Mouse (Mus musculus): ENCODE results near the gene Slc34a1. TPM values are rescaled to one million over a fixed set of nuclear protein-coding genes. Genes with fewer than 3 reads are reported as not detected.

Slc34a1 gene
- not detected for polyA plus RNA-seq (2015; fragmentation: Illumina TruSeq; extraction: RNeasy Lipid Tissue Mini Kit (QIAGEN cat#74804); ENCODE audit: low read depth, low replicate concordance)

DNA sequence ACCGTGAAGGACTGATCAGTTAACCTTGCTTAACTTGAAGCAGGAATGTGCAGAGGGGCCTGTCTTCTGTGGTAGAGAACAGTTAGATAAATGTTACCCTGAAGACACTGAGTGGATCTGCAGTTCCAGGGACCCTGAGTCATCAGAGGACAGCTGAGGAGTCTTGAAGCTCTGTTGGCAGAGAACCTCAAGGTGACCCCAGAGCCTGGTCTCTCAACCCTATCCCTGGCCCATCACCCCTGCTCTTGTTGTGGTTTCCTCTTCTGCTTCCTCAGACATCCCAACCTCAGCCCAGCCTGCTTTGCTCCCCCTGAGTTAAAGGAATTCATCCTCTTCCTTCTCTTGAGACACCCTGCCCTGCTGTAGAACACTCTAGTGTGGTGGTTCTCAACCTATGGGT is at the start of gene Slc34a1:
Gene Slc34a1 (plus strand): TSS at position 100 of the 400 bp plus-strand sequence.

DNA sequence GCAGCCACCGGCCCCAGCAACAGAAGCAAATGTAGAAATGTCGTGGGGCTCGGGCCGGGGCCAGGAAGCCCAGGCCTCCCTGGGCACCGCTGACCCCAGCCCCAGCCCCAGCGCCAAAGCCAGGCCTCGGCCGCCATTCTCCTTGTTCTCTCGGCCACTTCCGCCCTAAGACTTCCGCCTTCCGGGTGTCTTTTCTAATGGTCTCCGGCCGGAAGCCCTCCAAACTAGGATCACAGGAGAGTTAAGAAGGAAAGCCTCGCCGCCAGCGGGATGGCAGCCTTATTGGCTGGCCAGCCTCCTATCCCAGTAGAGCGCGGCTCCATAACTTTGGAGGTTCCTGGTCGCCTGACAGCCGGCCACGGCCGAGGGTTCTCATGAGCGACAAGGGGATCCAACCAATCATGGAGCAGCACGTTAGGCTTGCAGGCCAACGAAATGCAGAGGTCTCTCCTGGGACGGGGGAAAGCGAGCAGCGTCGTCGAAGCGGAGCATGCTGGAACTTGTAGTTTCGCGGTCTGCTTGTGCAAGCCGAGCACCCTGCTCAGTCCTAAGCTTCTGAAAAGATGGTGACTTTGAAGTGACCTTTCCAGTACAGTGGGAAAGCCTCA is 35.4 kb upstream of the Slc34a1 start, which contains the start of gene Lman2:
Gene Lman2 (minus strand): TSS at position 331 of the 608 bp plus-strand sequence.

GRCm38 (mm10) chr13:55369531-55370114 is 28.4 kb upstream of the Slc34a1 start, which contains the start of gene Rgs14:
Gene Rgs14, plus strand, starts transcription at chr13:55369732.

DNA sequence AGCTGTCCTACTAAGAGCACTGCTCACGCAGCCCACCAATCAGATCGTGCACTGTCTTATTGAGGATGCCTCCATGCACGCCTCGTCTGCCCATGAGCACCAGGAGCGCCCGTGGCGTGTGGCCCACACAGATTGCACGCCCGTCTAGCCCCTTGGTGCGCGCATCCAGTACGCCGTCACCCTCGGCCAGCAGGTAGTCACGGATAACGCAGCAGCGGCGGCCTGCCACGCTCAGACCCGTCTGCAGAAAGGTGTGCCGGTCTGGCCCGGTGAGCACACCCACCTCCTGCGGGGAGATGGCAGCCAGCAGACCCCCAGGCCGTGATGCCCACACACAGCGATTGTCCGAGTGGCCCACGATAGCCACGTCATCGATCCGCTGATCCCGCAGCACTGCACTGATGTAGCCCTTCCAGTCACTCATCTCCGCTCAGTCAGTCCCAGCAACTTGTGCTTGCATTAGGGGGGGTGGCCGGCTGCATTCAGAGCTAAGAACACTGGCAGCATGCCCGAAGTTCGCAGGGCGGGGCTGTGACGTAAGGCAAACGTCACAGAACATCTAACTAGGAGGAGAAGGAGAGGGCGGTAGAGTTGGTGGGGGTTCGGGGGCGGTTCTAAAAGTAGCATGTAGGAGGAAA is 16.9 kb downstream of the Slc34a1 start, which contains the start of gene Pfn3:
Gene Pfn3 (minus strand): TSS at position 490 of the 638 bp plus-strand sequence.

GRCm38 (mm10) chr13:55426613-55427012 is 28.6 kb downstream of the Slc34a1 start, which contains the start of gene F12:
Gene F12, minus strand, starts transcription at chr13:55426793.

DNA sequence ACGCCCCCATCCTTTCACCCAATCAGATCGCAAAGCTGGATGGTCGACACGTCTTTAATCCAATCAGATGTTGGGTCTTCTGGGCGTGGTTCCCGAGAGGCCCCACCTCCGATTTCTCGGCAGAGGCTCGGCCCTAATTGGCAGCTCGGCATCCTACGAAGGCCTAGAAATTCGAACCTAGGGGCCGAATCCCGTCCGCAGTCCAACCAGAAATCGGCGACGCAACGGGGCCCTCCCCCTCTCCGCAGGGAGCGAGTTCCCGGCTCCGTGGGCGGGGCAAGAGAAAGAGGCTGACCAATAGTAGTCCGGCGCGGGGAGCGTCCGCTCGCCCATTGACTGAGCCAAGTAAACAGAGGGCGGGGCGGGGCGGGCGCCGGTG is 46.9 kb downstream of the Slc34a1 start, which contains the start of gene Grk6:
Gene Grk6 (plus strand): TSS at position 136 of the 379 bp plus-strand sequence.

DNA sequence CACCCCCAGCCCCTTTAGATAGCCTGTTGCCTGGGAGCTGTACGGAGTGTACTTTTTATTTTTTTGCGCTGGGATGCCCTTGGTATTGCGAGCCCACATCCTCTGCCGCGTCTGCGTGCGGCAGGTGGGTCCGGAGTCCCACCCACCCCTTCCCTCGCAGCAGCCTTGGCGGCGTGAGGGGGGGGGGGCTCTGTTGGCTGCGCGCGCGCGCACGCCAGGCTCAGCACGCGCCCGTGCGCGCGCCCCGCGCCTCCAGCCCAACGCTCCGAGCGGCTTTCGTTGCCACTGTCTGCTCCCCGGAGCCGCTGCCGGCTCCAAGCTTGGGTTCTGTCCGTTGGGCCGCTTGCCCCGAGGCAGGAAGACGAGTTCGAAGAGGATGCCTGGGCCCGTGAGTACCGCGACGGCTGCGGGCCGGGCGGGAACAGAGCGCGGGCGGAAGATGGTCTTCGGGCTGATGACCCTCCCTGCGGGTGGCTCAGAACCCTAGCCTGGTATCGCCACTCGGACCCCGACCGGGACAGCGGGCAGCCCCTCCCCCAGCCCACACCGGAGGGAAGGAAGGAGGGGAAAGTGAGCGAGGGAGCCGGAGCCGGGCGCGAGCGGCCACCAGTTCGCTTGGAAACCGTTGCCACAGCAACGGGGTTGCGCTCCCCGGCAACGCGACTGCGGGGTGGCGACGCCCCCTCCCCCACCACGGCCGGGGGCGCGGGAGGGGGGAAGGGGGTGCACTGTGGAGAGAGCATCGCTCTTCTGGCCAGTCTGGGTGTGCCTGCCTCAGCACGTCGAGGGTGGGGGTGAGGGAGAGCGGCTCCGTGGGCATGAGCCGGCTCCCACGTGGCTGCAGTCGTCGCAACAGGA is 66.3 kb downstream of the Slc34a1 start, which contains the start of gene Prr7:
Gene Prr7 (plus strand): TSS at position 241 of the 858 bp plus-strand sequence.

Other genes with a start within 250 kb of the Slc34a1 start
- 0.13 TPM for gene Fgfr4, start 245.5 kb upstream of the Slc34a1 start, polyA plus RNA-seq (2015; fragmentation: Illumina TruSeq; extraction: RNeasy Lipid Tissue Mini Kit (QIAGEN cat#74804); ENCODE audit: low read depth, low replicate concordance)
- gene Nsd1, start 188.4 kb upstream of the Slc34a1 start, polyA plus RNA-seq (2015; fragmentation: Illumina TruSeq; extraction: RNeasy Lipid Tissue Mini Kit (QIAGEN cat#74804); ENCODE audit: low read depth, low replicate concordance): 31.5 TPM
- gene Prelid1, start 77.7 kb upstream of the Slc34a1 start, polyA plus RNA-seq (2015; fragmentation: Illumina TruSeq; extraction: RNeasy Lipid Tissue Mini Kit (QIAGEN cat#74804); ENCODE audit: low read depth, low replicate concordance): 144 TPM
- 98.9 TPM for gene Rab24, start 76.2 kb upstream of the Slc34a1 start, polyA plus RNA-seq (2015; fragmentation: Illumina TruSeq; extraction: RNeasy Lipid Tissue Mini Kit (QIAGEN cat#74804); ENCODE audit: low read depth, low replicate concordance)
- gene Mxd3, start 68.4 kb upstream of the Slc34a1 start, polyA plus RNA-seq (2015; fragmentation: Illumina TruSeq; extraction: RNeasy Lipid Tissue Mini Kit (QIAGEN cat#74804); ENCODE audit: low read depth, low replicate concordance): 1.7 TPM
- gene Lman2, start 35.4 kb upstream of the Slc34a1 start, polyA plus RNA-seq (2015; fragmentation: Illumina TruSeq; extraction: RNeasy Lipid Tissue Mini Kit (QIAGEN cat#74804); ENCODE audit: low read depth, low replicate concordance): 46.0 TPM
- 52.5 TPM for gene Rgs14, start 28.5 kb upstream of the Slc34a1 start, polyA plus RNA-seq (2015; fragmentation: Illumina TruSeq; extraction: RNeasy Lipid Tissue Mini Kit (QIAGEN cat#74804); ENCODE audit: low read depth, low replicate concordance)
- gene Pfn3, start 17.0 kb downstream of the Slc34a1 start, polyA plus RNA-seq (2015; fragmentation: Illumina TruSeq; extraction: RNeasy Lipid Tissue Mini Kit (QIAGEN cat#74804); ENCODE audit: low read depth, low replicate concordance): not detected
- gene F12, start 28.6 kb downstream of the Slc34a1 start, polyA plus RNA-seq (2015; fragmentation: Illumina TruSeq; extraction: RNeasy Lipid Tissue Mini Kit (QIAGEN cat#74804); ENCODE audit: low read depth, low replicate concordance): 0.95 TPM
- 56.1 TPM for gene Grk6, start 46.9 kb downstream of the Slc34a1 start, polyA plus RNA-seq (2015; fragmentation: Illumina TruSeq; extraction: RNeasy Lipid Tissue Mini Kit (QIAGEN cat#74804); ENCODE audit: low read depth, low replicate concordance)
- 30.0 TPM for gene Prr7, start 66.1 kb downstream of the Slc34a1 start, polyA plus RNA-seq (2015; fragmentation: Illumina TruSeq; extraction: RNeasy Lipid Tissue Mini Kit (QIAGEN cat#74804); ENCODE audit: low read depth, low replicate concordance)
- 189 TPM for gene Dbn1, start 89.9 kb downstream of the Slc34a1 start, polyA plus RNA-seq (2015; fragmentation: Illumina TruSeq; extraction: RNeasy Lipid Tissue Mini Kit (QIAGEN cat#74804); ENCODE audit: low read depth, low replicate concordance)
- 92.5 TPM for gene Pdlim7, start 115.5 kb downstream of the Slc34a1 start, polyA plus RNA-seq (2015; fragmentation: Illumina TruSeq; extraction: RNeasy Lipid Tissue Mini Kit (QIAGEN cat#74804); ENCODE audit: low read depth, low replicate concordance)
- 8.0 TPM for gene Dok3, start 131.1 kb downstream of the Slc34a1 start, polyA plus RNA-seq (2015; fragmentation: Illumina TruSeq; extraction: RNeasy Lipid Tissue Mini Kit (QIAGEN cat#74804); ENCODE audit: low read depth, low replicate concordance)
- gene Ddx41, start 138.5 kb downstream of the Slc34a1 start, polyA plus RNA-seq (2015; fragmentation: Illumina TruSeq; extraction: RNeasy Lipid Tissue Mini Kit (QIAGEN cat#74804); ENCODE audit: low read depth, low replicate concordance): 43.8 TPM
- 79.9 TPM for gene Fam193b, start 172.9 kb downstream of the Slc34a1 start, polyA plus RNA-seq (2015; fragmentation: Illumina TruSeq; extraction: RNeasy Lipid Tissue Mini Kit (QIAGEN cat#74804); ENCODE audit: low read depth, low replicate concordance)
- 143 TPM for gene Tmed9, start 175.5 kb downstream of the Slc34a1 start, polyA plus RNA-seq (2015; fragmentation: Illumina TruSeq; extraction: RNeasy Lipid Tissue Mini Kit (QIAGEN cat#74804); ENCODE audit: low read depth, low replicate concordance)
- gene B4galt7, start 201.7 kb downstream of the Slc34a1 start, polyA plus RNA-seq (2015; fragmentation: Illumina TruSeq; extraction: RNeasy Lipid Tissue Mini Kit (QIAGEN cat#74804); ENCODE audit: low read depth, low replicate concordance): 31.1 TPM
- 65.9 TPM for gene Caml, start 224.8 kb downstream of the Slc34a1 start, polyA plus RNA-seq (2015; fragmentation: Illumina TruSeq; extraction: RNeasy Lipid Tissue Mini Kit (QIAGEN cat#74804); ENCODE audit: low read depth, low replicate concordance)
- gene Ddx46, start 236.8 kb downstream of the Slc34a1 start, polyA plus RNA-seq (2015; fragmentation: Illumina TruSeq; extraction: RNeasy Lipid Tissue Mini Kit (QIAGEN cat#74804); ENCODE audit: low read depth, low replicate concordance): 36.4 TPM

Measured in brain, adult 10 weeks (tissue).